Mouse (Mus musculus) heart, embryonic 13.5 days (tissue): ENCODE data around the gene Ppl. TPM values are rescaled to one million over a fixed set of nuclear protein-coding genes. Genes with fewer than 3 reads are reported as not detected.

Source experiments
- ATAC-seq: fragments of 200-750 bp; cut with Nextera tagmentation; 2 replicates; pipeline ENCODE4 v1.8.0; 2017; ENCODE audit warnings: moderate TSS enrichment; ENCODE audit not compliant: insufficient number of reproducible peaks, low FRiP score, low TSS enrichment; ENCODE audit errors: extremely low read depth
- H3K27ac ChIP-seq: fragments of 300-500 bp; sonication (generic); replicated peaks from 2 replicates; pipeline ENCODE4 v1.5.1; 2015; ENCODE audit warnings: moderate library complexity, mild to moderate bottlenecking, inconsistent platforms
- H3K27me3 ChIP-seq: fragments of 300-500 bp; sonication (generic); replicated peaks from 2 replicates; pipeline ENCODE4 v1.6.1; 2015; ENCODE audit warnings: mild to moderate bottlenecking, inconsistent platforms
- H3K36me3 ChIP-seq: fragments of 300-500 bp; sonication (generic); 2 replicates; pipeline ENCODE4 v1.6.1; 2015; ENCODE audit warnings: mild to moderate bottlenecking, inconsistent platforms
- H3K4me1 ChIP-seq: fragments of 300-500 bp; sonication (generic); 2 replicates; pipeline ENCODE4 v1.6.1; 2015; ENCODE audit warnings: inconsistent platforms
- H3K4me2 ChIP-seq: fragments of 300-500 bp; sonication (generic); 2 replicates; pipeline ENCODE4 v1.6.1; 2015; ENCODE audit warnings: inconsistent platforms, mild to moderate bottlenecking, moderate library complexity
- H3K4me3 ChIP-seq: fragments of 300-500 bp; sonication (generic); 2 replicates; pipeline ENCODE4 v1.5.1; 2015; ENCODE audit warnings: moderate library complexity, mild to moderate bottlenecking, inconsistent platforms
- H3K9ac ChIP-seq: fragments of 300-500 bp; sonication (generic); 2 replicates; pipeline ENCODE4 v1.6.1; 2015; ENCODE audit warnings: inconsistent platforms, mild to moderate bottlenecking, moderate library complexity
- H3K9me3 ChIP-seq: fragments of 300-500 bp; sonication (generic); 2 replicates; pipeline ENCODE4 v1.6.1; 2016; ENCODE audit warnings: inconsistent platforms
- WGBS: fragments of 180-500 bp; shearing (Covaris S2); methylation state at CpG from one replicate; pipeline ENCODE4 v1.1.7; 2015; ENCODE audit warnings: mixed read lengths; 5-methylcytosine and 5-hydroxymethylcytosine counted together
- polyA plus RNA-seq: library from polyadenylated mRNA; unstranded; fragments of >200 nt; fragmentation: Nextera tagmentation; extraction: Ambion mirVana; gene quantifications from 2 replicates; pipeline ENCODE4 v1.2.1, GENCODE M21; 2015

The Ppl gene
- 1.2 and 1.4 TPM in 2 replicates for polyA plus RNA-seq

DNA sequence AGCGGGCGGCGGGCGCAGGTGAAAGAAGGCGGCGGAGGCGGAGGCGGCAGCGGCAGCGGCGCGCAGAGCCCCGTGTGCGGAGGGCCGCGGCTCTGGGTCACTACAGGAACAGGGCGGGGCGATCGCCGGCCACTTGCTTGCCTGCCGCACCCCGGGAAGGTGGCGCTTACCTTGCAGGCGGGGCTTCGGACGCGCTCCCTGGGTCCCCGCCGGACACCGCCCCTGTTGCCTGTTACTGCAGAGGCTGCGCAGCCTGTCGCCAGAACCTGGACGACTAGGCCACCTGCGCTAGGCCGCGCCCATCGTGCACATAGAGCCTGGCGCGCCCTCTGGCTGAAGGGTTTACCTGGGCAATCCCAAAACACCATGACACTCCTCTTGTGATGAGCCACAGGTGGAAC lies at the start of gene Ppl:
TSS of gene Ppl (minus strand) at position 21 of the 401 bp plus-strand sequence.
- Histone ChIP-seq H3K36me3 (no peaks in the 10 kb centered on the region), H3K4me2 (peak within 1 kb of the TSS; percentile 73), H3K9ac (peak within 1 kb of the TSS; percentile 67), H3K27ac (no peak within 1 kb of the TSS), H3K27me3 (peaks cover 65% of the 10 kb centered on the region), H3K4me3 (peak within 1 kb of the TSS; percentile 54), H3K4me1 (peaks cover 60% of the 10 kb centered on the region), H3K9me3 (no peaks in the 10 kb centered on the region)
- under 1% methylated on average over 38 of the region's 39 CpGs for WGBS
- no peak for ATAC-seq

DNA sequence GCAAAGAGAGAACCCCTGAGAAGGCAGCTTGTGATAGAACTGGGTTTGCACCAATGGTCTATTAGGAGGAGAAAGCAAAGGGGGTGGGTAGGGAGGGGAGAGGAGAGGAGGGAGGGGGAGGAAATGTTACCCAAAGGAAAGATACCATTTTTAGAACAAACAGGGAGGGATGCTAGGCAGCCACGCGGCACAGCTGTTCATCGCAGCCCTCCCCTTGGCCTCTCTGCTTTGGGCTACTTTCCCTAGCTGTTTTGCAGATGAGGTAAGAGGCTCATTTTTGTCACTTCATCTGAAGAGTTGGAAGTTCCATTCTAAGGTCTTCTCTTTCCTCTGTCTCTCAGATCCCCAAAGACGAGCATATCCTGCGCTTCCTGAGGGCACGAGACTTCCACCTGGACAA lies 40.4 kb upstream of the Ppl start:
- 70% methylated on average over 6 of the region's 6 CpGs for WGBS
- H3K27me3 ChIP-seq, result no peaks in the 10 kb centered on the region
- ATAC-seq, result no peak
- no peaks in the 10 kb centered on the region for H3K36me3 ChIP-seq
- no peak overlapping the region for H3K9ac ChIP-seq
- no peak overlapping the region for H3K27ac ChIP-seq
- H3K9me3 ChIP-seq, result no peaks in the 10 kb centered on the region
- no peak overlapping the region for H3K4me3 ChIP-seq
- H3K4me1 ChIP-seq, result peaks cover 12% of the 10 kb centered on the region
- no peak overlapping the region for H3K4me2 ChIP-seq

DNA sequence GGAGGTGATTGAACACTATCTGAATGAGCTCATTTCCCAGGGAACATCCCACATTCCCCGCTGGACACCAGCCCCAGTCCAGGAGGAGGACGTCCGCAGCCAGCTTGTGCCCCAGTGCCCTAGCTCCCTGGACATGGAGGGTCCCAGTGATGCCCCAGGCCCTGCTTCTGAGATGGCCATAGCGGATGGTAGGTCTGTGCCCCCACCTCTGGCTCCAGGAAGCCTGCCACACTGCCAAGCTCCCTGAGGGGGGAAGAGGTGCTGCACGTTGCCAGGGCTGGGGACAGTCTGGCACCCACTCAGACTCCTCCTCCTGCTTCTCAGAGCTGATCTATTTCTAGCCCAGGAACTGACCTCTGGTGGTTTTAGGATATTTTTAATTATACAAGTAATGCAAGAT lies 36.6 kb upstream of the Ppl start:
- Histone ChIP-seq H3K27ac (no peak overlapping the region), H3K4me3 (no peak overlapping the region), H3K4me2 (no peak overlapping the region), H3K9me3 (no peaks in the 10 kb centered on the region), H3K4me1 (peaks cover 27% of the 10 kb centered on the region), H3K27me3 (no peaks in the 10 kb centered on the region), H3K36me3 (no peaks in the 10 kb centered on the region), H3K9ac (no peak overlapping the region)
- 55% methylated on average over 5 of the region's 5 CpGs for WGBS
- no peak for ATAC-seq

DNA sequence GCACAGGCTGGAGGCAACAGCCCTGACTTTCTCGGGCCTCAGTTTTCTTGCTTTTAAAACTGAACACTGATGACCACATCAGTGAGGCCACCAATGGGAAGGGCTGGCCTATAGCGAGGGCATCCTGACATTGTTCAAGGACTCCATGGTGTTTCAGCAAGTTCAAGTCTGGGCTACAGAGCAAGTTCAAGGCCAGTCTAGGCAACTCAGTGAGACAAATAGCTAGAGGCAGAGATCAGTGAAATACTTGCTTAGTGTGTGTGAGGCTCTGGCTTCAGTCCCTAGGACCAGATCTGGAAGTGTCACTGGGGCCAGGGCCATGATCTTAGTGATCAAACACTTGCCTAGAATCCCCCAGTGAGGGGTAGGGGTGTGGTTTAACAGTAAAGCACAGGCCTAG lies 35.8 kb upstream of the Ppl start:
- Histone ChIP-seq H3K4me2 (no peak overlapping the region), H3K9me3 (no peaks in the 10 kb centered on the region), H3K27ac (no peak overlapping the region), H3K36me3 (no peaks in the 10 kb centered on the region), H3K9ac (no peak overlapping the region), H3K27me3 (no peaks in the 10 kb centered on the region), H3K4me3 (no peak overlapping the region), H3K4me1 (peaks cover 27% of the 10 kb centered on the region)
- ATAC-seq, result no peak
- 79% methylated on average over 2 of the region's 2 CpGs for WGBS

DNA sequence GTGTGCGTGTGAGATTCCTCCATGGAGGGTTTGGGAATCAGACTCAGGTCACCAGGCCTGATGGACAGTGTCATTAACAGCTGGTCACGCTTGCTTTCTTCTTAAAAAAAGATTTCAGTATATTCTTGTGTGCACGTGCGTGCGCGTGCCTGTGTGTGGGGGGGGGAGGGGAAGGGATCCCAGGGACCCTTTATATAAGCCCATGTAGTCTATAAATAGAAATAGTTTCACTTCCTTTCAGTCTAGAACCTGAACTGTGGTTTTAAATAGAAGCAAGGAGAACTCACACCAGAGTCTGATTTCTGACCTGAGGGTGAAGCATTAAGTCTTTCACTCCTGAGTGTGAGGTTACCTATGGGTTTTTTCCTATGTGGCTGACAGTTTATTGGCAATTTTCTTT lies 32.1 kb upstream of the Ppl start:
- no peaks in the 10 kb centered on the region for H3K36me3 ChIP-seq
- ATAC-seq, result no peak
- peak overlapping the region; percentile 5; the same call in 1 of the 2 replicates for H3K27ac ChIP-seq
- no peak overlapping the region for H3K4me2 ChIP-seq
- H3K4me3 ChIP-seq, result no peak overlapping the region
- H3K9ac ChIP-seq, result no peak overlapping the region
- H3K27me3 ChIP-seq, result peaks cover 16% of the 10 kb centered on the region
- WGBS, result 62% methylated on average over 6 of the region's 6 CpGs
- H3K4me1 ChIP-seq, result peaks cover 29% of the 10 kb centered on the region
- no peaks in the 10 kb centered on the region for H3K9me3 ChIP-seq

DNA sequence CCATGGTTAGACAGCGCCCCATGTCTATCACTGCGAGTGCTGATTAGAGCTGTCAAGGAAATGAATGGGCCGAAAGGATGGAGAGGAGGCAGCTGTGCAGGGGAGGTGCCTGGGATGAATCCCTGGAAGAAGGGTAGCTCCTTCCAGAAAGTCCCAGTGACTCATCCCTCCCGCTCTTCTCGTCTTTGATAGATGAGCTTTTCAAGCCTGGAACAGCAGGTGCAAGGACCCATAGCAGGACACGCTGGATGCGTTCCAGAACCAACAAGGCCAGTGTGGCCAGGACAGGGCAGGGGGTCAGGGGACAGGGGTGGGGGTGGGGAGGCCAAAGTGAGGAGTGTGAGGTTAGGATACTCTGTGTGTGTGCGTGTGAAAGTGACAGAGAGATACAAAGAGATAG lies 27.0 kb upstream of the Ppl start:
- 49% methylated on average over 8 of the region's 8 CpGs for WGBS
- H3K36me3 ChIP-seq, result no peaks in the 10 kb centered on the region
- no peak overlapping the region for H3K4me3 ChIP-seq
- H3K27ac ChIP-seq, result no peak overlapping the region
- peaks cover 31% of the 10 kb centered on the region for H3K27me3 ChIP-seq
- H3K9me3 ChIP-seq, result no peaks in the 10 kb centered on the region
- H3K4me1 ChIP-seq, result peaks cover 10% of the 10 kb centered on the region
- ATAC-seq, result no peak
- H3K9ac ChIP-seq, result no peak overlapping the region
- H3K4me2 ChIP-seq, result no peak overlapping the region

DNA sequence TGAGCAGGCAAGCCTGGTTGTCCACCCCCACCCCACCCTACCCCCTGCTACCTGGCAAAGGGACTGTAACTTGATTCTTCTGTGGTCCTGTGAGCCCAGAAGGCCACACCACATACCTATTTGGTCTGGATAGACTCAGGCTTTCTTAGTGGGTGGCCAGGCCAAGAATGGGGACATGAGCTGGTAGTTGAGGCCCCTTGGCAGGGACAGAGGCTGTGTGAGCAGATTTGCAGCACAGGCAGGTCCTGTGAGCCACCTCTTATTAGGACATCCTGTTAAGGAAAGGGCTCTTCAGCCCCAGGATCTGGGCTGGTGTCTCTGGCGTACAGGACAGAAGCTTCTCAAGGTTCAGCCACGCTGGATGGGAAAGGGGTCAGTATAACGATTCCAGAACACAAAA lies 24.9 kb upstream of the Ppl start:
- H3K4me1 ChIP-seq, result peaks cover 8% of the 10 kb centered on the region
- ATAC-seq, result no peak
- no peak overlapping the region for H3K4me3 ChIP-seq
- no peak overlapping the region for H3K9ac ChIP-seq
- H3K36me3 ChIP-seq, result no peaks in the 10 kb centered on the region
- H3K9me3 ChIP-seq, result no peaks in the 10 kb centered on the region
- H3K27me3 ChIP-seq, result peaks cover 28% of the 10 kb centered on the region
- WGBS, result 69% methylated on average over 3 of the region's 3 CpGs
- H3K4me2 ChIP-seq, result no peak overlapping the region
- no peak overlapping the region for H3K27ac ChIP-seq

DNA sequence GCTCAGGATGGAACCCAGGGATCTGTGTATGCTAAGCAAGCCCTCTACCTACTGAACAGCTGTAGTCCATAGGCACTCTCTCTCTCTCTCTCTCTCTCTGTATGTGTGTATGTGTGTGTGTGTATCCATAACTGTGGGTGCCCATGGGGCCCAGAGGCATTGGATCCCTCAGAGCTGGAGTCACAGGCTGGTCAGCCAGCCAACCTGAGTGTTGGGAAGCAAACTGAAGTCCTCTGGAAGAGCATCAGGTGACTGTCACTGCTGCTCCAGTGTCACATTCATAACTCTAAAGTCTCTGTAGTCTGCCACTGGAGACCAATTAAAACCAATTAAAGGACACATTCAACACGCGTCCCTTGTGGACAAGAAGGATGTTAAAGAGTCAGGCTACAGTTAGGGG lies 24.3 kb upstream of the Ppl start:
- WGBS, result 56% methylated on average over 2 of the region's 2 CpGs
- Histone ChIP-seq H3K4me2 (no peak overlapping the region), H3K4me1 (peaks cover 8% of the 10 kb centered on the region), H3K4me3 (no peak overlapping the region), H3K9ac (no peak overlapping the region), H3K27me3 (peaks cover 27% of the 10 kb centered on the region), H3K27ac (no peak overlapping the region), H3K9me3 (no peaks in the 10 kb centered on the region), H3K36me3 (no peaks in the 10 kb centered on the region)
- ATAC-seq, result no peak

DNA sequence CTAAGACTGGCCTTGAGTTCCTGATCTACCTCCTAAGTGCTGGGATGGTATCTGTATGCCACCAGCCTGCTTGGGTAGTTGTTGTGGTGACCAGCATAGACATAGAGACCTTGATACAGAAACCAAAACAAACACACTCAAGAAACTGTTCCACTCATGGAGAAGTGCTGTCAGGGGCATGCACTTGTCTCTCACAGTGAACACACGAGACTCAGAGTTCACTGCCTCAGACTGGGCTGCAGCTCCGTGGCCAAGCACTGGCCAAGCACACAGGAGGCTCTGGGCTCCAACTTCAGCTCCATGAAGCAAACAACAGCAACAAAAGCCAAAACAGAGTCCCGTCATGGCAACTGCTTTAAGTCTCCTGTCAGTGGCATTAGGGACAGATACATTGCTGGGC lies 22.8 kb upstream of the Ppl start:
- Histone ChIP-seq H3K36me3 (no peaks in the 10 kb centered on the region), H3K9ac (no peak overlapping the region), H3K27me3 (peaks cover 35% of the 10 kb centered on the region), H3K4me1 (peaks cover 5% of the 10 kb centered on the region), H3K4me3 (no peak overlapping the region), H3K4me2 (no peak overlapping the region), H3K9me3 (no peaks in the 10 kb centered on the region), H3K27ac (no peak overlapping the region)
- WGBS, result 38% methylated on average over 3 of the region's 3 CpGs
- ATAC-seq, result no peak

DNA sequence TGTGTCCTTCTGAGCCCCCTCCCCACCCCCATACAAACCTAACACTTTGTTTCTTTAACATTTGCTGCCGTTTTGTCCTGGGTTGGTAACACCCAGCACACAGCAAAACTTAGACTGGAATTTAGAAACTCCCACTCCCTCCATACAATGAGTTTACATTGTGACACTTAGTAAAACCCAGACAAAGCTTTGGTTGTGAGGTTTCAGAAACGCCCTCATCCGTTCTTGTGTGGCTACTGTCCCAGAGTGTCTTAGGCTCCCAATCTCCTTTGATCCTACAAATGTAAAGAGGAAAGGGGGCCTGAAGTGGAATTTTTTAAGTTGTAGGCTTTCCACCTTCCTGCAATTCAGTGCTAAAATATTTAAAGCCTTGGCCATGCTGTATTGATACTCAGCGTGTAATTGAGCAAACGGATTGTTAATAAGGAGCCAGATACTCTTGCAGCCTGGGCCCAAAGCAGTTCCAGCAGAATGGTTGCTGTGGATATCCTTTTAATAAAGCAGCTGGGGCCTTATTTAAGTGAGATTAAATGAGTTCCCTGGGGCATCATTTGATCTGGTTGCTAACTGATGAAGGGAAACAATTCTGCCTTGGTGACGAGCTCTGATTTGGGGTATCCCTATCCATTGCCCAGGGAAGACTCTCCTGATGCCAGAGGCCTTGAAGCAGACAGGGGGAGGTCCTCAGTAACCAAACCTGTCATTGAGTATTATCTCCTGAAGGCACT lies 21.2 kb upstream of the Ppl start:
- WGBS, result 61% methylated on average over 6 of the region's 6 CpGs

DNA sequence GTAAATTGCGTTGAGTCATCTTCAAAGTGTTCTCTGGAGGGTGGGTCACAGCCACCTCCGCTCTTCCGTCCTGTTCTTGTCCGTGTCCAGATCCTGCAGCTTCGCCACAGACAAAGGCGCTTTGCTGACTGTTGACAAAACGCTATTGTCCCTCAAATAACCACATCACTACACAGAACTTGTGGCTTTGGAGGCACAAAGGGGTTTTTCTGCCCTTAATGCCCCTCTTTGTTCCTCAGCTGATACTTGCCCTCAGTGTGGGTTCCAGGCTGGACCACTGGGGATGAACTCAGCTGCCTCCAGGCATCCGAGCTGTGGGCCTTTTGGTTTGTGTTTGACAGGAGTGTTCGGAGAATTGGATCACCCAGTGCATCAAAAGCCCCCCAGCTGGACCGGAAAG lies 18.3 kb upstream of the Ppl start:
- no peak overlapping the region for H3K27ac ChIP-seq
- H3K36me3 ChIP-seq, result no peaks in the 10 kb centered on the region
- no peak overlapping the region for H3K9ac ChIP-seq
- no peak for ATAC-seq
- H3K27me3 ChIP-seq, result peaks cover 50% of the 10 kb centered on the region
- no peaks in the 10 kb centered on the region for H3K9me3 ChIP-seq
- no peak overlapping the region for H3K4me3 ChIP-seq
- no peak overlapping the region for H3K4me2 ChIP-seq
- H3K4me1 ChIP-seq, result peaks cover 16% of the 10 kb centered on the region
- 71% methylated on average over 10 of the region's 10 CpGs for WGBS

More for the DNA sequence above, 21.2 kb upstream of the Ppl start:
- Histone ChIP-seq H3K36me3 (no peaks in the 10 kb centered on the region), H3K4me1 (no peaks in the 10 kb centered on the region; the same call in 1 of the 2 replicates), H3K4me2 (no peak overlapping the region), H3K9ac (no peak overlapping the region), H3K27ac (no peak overlapping the region), H3K9me3 (no peaks in the 10 kb centered on the region), H3K27me3 (peaks cover 42% of the 10 kb centered on the region), H3K4me3 (no peak overlapping the region)
- ATAC-seq, result no peak

DNA sequence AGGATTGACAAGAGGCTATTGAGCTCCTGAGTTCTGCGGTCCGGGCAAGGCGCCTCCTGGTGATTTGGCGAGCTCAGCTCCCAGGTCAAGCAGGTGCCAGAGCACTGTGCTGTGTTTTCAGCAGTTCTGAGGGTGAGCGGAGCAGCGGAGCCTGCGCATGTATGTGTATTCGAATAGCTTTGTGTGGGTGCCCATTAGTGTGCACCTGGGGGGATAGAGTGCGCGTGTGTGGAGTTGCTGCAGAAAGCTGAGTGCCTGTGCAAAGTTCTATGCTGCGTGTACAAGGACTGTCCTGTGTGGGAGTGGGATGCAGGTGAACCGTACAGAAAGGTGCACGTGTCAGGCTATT lies 14.8 kb upstream of the Ppl start, which contains the start of gene Sec14l5:
TSS of gene Sec14l5 (plus strand) at position 73 of the 349 bp plus-strand sequence.
- peaks cover 50% of the 10 kb centered on the region for H3K27me3 ChIP-seq
- no peak within 1 kb of the TSS for H3K27ac ChIP-seq
- no peak for ATAC-seq
- peaks cover 16% of the 10 kb centered on the region for H3K4me1 ChIP-seq
- WGBS, result 16% methylated on average over 13 of the region's 13 CpGs
- peak within 1 kb of the TSS; percentile 17; the same call in 1 of the 2 replicates for H3K9ac ChIP-seq
- H3K9me3 ChIP-seq, result no peaks in the 10 kb centered on the region
- peak within 1 kb of the TSS; percentile 68 for H3K4me2 ChIP-seq
- peak within 1 kb of the TSS; percentile 42 for H3K4me3 ChIP-seq
- H3K36me3 ChIP-seq, result no peaks in the 10 kb centered on the region
